Mouse (Mus musculus): Measurements from ENCODE around the gene Ttc32.

DNA sequence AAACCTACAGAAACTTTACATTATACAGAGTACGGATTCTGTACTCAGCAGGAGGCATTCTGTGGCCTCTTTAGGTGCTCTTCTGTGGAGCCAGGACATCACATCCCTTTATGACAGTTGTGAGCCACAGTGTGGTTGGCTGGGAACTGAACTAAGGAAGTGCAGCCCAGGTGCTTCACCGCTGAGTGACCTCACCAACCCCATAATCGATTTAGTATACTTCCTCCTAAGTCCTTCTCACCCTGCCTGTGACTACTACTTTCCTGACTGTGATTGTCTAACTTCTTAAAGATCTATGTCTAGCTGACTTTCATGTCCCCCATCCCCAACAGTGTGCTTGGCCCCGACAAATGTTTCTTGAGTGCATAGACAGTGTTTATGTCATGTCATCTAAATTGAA is 31.5 kb upstream of the Ttc32 start:
- TF ChIP-seq EP300 (IDR thresholded peaks at IDR 0.05; ENCODE audit: low read depth) (no peak), CTCF (IDR thresholded peaks at IDR 0.05; ENCODE audit: low read depth) (no peak)

Data from heart, postnatal 0 days (tissue).